Mouse (Mus musculus) bone marrow macrophage, adult 2 months (primary cell): ENCODE measurements around the gene Zfp652. TPM values are rescaled to one million over a fixed set of nuclear protein-coding genes. Genes with fewer than 3 reads are reported as not detected.

ENCODE experiments used
- H3K27ac ChIP-seq: 2 replicates; pipeline ENCODE4 v1.5.1; 2012; ENCODE audit warnings: low read depth, low read length; ENCODE audit not compliant: insufficient read depth
- H3K4me1 ChIP-seq: 2 replicates; pipeline ENCODE4 v1.6.1; 2012; ENCODE audit warnings: low read length; ENCODE audit not compliant: control insufficient read depth, insufficient read depth
- H3K4me3 ChIP-seq: 2 replicates; pipeline ENCODE4 v1.5.1; 2012; ENCODE audit warnings: mild to moderate bottlenecking, low read length, moderate library complexity; ENCODE audit not compliant: insufficient read depth
- CTCF ChIP-seq: IDR thresholded peaks from 2 replicates; pipeline ENCODE4 v1.5.1; 2012; ENCODE audit warnings: low read depth, mild to moderate bottlenecking, low read length, moderate library complexity
- POLR2A ChIP-seq: IDR thresholded peaks from 2 replicates; pipeline ENCODE4 v1.6.1; 2012; ENCODE audit warnings: mild to moderate bottlenecking, low read depth, low read length, borderline replicate concordance
- polyA plus RNA-seq: library from polyadenylated mRNA; stranded (reverse); fragments of >200 nt; gene quantifications from 2 replicates; pipeline ENCODE4 v1.2.4, GENCODE M21; 2012; ENCODE audit not compliant: missing spikeins, insufficient read depth, insufficient read length

Zfp652 gene
- polyA plus RNA-seq, 1 experiment = 51.5 TPM

DNA sequence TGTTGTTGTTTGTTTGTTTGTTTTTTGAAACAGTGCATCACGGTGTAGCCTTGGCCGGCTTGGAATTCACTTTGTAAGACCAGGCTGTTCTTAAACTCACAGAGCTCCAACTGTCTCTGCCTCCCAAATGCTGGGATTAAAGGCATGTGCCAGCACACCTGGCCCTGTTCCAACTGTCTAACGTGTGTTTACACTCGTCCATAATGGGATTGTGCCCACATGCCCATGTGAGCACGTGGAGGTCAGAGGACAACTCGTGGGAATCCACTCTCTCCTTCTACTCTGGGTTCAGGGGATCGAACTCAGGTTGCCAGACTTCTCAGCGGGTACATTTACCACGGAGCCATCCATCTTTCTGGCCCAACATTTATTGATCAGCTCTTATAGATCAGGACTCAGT lies 102.9 kb downstream of the Zfp652 start:
- TF ChIP-seq POLR2A (no peak), CTCF (no peak)
- no peak overlapping the region for H3K27ac ChIP-seq
- H3K4me1 ChIP-seq = peaks cover 6% of the 10 kb centered on the region; the same call in 1 of the 2 replicates
- no peak overlapping the region for H3K4me3 ChIP-seq

- TF ChIP-seq CTCF (no peak), POLR2A (no peak)
- Histone ChIP-seq H3K4me3 (no peak overlapping the region), H3K4me1 (no peaks in the 10 kb centered on the region), H3K27ac (no peak overlapping the region)
Observed at GRCm38 (mm10) chr11:95819138-95819537, 106.7 kb downstream of the Zfp652 start.

- Histone ChIP-seq H3K27ac (no peak overlapping the region), H3K4me3 (no peak overlapping the region), H3K4me1 (no peaks in the 10 kb centered on the region)
- TF ChIP-seq POLR2A = no peak
- TF ChIP-seq CTCF = no peak
Observed at GRCm38 (mm10) chr11:95821511-95821910, 109.0 kb downstream of the Zfp652 start.

- H3K27ac ChIP-seq = no peak overlapping the region
- TF ChIP-seq POLR2A (no peak), CTCF (no peak)
- no peak overlapping the region for H3K4me3 ChIP-seq
- H3K4me1 ChIP-seq = peaks cover 7% of the 10 kb centered on the region
Observed at GRCm38 (mm10) chr11:95822437-95822836, 110.0 kb downstream of the Zfp652 start.

DNA sequence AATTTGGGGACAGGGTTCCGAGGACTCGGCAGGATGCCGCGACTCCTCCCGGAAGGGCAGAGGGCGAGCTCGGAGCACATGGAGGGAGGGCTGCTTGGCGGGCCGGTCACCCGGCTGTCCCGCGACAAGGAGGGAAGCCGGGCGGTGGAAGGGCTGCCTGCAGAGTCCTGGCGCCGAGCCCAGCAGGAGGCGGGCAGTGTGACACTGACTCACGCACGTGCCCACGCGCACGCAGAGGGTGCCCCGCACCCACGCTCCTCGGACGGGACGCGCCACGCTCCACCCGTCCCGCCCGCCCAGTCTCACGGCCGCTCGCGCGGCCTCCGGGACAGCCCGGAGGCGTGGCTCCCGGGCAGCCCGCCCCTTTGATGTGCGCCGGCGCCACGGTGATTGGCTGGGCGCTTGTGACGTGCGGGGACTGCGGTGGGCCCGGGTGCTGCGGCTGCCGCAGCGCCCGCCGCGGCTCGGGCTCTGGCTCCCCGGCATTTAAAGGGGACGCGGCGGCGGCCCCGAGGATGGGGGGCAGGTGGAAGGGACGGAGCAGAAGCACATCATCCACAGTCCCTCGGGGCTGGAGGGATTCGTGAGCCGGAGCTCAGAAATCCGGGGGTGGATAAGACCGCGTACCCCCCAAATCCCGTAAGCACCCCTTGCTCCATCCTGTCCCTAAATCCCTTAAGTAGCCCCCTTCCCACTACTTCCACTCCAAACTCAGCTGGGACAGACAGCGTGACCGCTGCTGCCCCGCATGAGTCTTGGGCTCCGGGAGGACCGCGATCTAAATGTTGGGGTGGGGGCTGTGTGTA lies 111.8 kb downstream of the Zfp652 start, which contains the start of gene Phospho1:
Gene Phospho1 (plus strand): TSS at position 429 of the 806 bp plus-strand sequence.
- peaks cover 12% of the 10 kb centered on the region for H3K4me1 ChIP-seq
- H3K27ac ChIP-seq = no peak within 1 kb of the TSS
- H3K4me3 ChIP-seq = peak within 1 kb of the TSS; percentile 78
- TF ChIP-seq CTCF (no peak), POLR2A (no peak)

DNA sequence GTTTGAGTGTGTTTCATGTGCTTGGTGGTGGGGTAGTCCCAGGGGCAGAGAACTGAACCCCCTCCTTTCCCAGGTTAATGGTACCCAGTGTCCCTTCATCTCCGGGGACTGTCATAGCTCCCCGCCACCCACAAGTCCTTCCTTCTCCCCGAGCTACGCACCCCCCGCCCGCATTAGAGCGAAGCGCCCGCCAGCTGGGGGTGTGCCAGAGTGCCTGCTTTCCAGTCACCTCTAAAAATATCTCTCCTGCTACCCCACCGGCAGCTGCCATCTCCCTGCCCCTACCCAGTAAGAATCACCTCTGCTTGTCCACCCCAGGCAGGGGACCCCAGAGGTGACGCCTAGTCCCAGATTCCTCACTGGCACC lies 112.4 kb downstream of the Zfp652 start:
- no peak for TF ChIP-seq POLR2A
- TF ChIP-seq CTCF = no peak
- Histone ChIP-seq H3K4me3 (peak overlapping the region; percentile 65), H3K27ac (no peak overlapping the region), H3K4me1 (peaks cover 12% of the 10 kb centered on the region)

- Histone ChIP-seq H3K4me3 (no peak overlapping the region), H3K27ac (no peak overlapping the region), H3K4me1 (peaks cover 12% of the 10 kb centered on the region)
- TF ChIP-seq POLR2A (no peak), CTCF (no peak)
Observed at GRCm38 (mm10) chr11:95825625-95826024, 113.2 kb downstream of the Zfp652 start.

GRCm38 (mm10) chr11:95826317-95827167 lies 114.1 kb downstream of the Zfp652 start:
- H3K4me3 ChIP-seq = no peak overlapping the region
- H3K4me1 ChIP-seq = peaks cover 15% of the 10 kb centered on the region
- no peak overlapping the region for H3K27ac ChIP-seq
- no peak for TF ChIP-seq CTCF
- no peak for TF ChIP-seq POLR2A

DNA sequence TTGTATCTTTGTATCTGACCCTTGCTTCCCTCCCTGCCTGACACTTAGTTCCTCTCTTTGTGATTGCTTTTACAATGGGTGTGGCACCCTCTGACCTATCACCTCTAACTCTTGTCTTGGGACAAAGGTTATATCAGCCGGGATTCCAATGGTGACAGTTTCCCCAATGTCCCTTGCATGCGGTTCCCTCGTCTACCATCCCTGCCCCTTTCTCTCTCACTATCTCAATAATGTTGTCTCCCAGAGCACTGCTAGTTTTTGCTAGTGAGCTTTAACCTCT lies 114.6 kb downstream of the Zfp652 start:
- TF ChIP-seq POLR2A (no peak), CTCF (no peak)
- Histone ChIP-seq H3K4me3 (no peak overlapping the region), H3K27ac (no peak overlapping the region), H3K4me1 (peaks cover 15% of the 10 kb centered on the region)
